Mouse (Mus musculus) liver, adult 2 months (tissue): Measurements from ENCODE around the gene Fn1.

Experiments used
- CTCF ChIP-seq: fragments of 200-500 bp; IDR thresholded peaks from 2 replicates; pipeline ENCODE4 v1.5.1; 2011; ENCODE audit warnings: low read depth, low read length, control low read depth
- POLR2A ChIP-seq: fragments of 200-500 bp; IDR thresholded peaks from 2 replicates; pipeline ENCODE4 v1.6.1; 2011; ENCODE audit warnings: low read length, control low read depth; ENCODE audit not compliant: insufficient read depth; ENCODE audit errors: extremely low read depth

- TF ChIP-seq CTCF: no peak
- TF ChIP-seq POLR2A: no peak
These were observed 35.4 kb upstream of the Fn1 start for GRCm38 (mm10) chr1:71688272-71688925.
